Mouse (Mus musculus): ENCODE measurements at regions not wholly inside any gene's neighbourhood (a gene's known extent, or its start where the extent isn't known, plus 50 kb on each side); places are given as distances from the start of the nearest gene placed in this dataset.

DNA sequence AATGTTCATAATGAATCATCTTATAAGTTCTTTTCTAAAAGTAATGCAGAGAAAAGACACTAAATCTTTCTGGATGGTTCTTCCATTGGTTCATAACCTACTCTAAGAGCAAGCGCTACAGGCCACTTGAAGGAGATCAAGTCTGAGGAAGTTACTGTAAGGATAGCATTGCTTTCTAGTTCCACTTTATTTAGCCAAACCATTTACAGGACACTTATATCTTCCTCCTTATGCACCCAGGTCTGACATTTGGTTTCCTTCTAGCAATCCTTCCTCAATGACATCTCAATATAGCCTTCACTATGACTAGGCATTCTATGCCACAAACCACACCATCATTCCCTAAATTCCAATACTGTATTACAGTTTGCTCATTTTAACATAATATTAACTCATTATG is 316.0 kb downstream of the Gm11361 start:
- no peak for DNase-seq

DNA sequence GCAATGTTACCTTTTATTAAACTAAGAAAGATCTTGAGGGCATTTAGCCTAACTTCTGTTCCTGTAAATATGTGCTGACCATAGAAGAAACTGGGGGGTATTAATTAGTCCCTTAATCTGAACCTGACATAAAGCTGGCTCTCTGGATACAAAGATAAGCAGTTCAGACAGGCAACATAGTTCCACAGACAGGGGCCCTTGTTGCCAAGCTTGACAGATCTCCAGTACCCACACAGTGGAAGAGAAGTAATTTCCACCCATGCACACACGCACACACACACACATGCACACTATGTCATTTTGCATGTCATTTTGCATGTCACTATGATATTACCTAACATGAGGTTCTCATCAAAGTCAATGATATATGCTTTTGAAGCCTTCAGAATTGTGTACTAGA is 315.1 kb downstream of the Gm11361 start:
- no peak for DNase-seq

- DNase-seq = no peak
These were observed 314.4 kb downstream of the Gm11361 start for GRCm38 (mm10) chr13:28571716-28572115.

GRCm38 (mm10) chr13:28563585-28563984 is 306.3 kb downstream of the Gm11361 start:
- no peak for DNase-seq

DNA sequence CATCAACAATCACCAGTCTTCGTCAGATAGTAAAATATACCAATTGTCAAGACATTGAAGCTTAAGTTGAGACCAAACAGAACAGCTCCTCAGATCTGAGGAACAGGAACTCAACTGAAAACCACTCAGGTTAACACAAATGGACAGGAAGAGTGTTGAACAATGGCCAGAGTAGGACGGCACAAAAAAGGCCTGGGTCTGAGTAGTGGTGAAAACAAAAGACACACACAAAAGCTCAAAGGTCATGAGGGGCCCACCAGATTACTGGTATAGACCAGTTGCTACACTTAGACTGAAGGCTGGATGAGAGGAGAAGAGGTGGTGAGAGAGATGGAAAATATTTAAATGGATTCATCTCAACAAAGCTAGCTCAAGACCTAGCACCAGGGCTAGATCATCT is 302.8 kb downstream of the Gm11361 start:
- no peak for DNase-seq

DNA sequence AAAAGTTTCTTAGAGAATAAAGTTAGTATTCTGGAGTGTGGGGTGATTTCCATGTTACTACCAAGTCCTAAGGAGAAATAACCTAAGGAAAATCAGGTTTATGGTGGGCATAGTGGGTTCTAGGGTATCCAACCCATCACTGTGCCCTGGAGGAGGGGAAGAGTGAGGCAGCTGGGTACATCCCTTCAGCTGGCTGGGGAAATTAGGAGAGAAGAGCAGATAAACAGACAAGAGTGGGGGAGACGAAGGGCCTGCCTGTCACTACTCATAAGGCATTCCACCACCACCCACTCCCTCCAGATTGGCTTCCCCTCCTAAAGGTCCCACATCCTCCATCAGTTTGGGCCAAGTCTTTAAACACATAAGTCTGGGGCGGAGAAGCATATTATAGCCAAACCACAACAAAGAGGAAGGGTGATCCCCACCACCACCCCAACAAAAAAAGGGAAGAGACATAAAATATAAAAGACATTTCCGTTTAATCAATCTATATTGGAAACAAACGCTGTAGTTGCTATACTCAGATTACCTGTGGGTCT is 299.8 kb downstream of the Gm11361 start:
- no peak for DNase-seq

GRCm38 (mm10) chr13:28556385-28556938 is 299.1 kb downstream of the Gm11361 start:
- DNase-seq = no peak

DNA sequence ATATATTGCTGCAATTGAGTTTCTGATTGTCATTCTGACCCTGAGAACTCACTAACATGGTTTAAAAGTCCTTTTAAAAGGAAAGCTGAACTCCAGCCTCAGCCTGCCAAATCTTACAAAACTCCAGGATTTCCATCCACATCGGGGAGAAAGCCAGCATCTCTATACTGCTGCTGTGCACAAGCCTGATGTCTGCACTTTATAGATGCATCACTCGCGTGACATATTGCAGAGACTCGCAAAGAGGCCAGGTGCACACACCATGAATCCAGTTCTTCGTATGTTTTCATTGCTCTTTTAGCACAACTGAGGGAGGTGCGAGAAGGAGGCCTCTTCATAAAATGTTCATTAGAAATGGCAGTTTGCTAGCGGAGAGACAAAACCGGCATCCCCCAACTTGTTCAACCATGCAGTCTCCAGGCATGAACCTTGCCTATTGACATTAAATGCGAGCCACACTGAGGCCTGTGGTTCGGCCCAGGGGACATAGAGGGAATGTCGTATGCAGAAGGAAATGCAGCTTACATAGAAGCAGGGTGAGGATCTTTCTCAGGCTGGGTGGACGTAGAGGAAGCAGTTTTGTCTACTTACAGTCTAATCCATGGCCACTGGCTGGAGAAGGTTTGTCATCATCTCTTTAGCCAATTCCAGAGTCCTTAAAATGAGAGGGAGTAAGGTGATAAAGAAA is 297.0 kb downstream of the Gm11361 start:
- DNase-seq = no peak

- DNase-seq = peak; percentile 18
These were observed 295.8 kb downstream of the Gm11361 start for GRCm38 (mm10) chr13:28552974-28553750.

DNA sequence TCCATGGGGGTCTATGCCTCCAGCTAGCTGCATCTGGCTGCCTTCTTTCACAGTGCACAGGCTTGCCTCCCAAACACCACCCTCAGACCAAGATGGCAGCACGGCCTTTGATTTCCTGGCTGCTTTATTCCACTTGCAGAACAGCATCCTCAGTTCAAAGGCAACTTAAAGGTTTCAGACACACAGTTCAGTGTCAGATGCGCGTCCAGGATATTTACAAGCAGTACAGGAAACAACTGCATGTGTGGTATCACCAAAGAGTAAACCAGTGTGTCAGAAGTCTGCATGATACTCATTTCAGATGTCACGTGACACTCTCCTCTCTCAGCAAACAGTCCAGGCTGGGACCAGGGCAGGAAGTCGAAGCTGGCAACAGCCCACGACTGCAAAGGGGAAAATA is 294.2 kb downstream of the Gm11361 start:
- peak; percentile 24 for DNase-seq

- DNase-seq = no peak
These were observed 288.5 kb downstream of the Gm11361 start for GRCm38 (mm10) chr13:28545797-28546196.

- no peak for DNase-seq
These were observed 288.0 kb downstream of the Gm11361 start for GRCm38 (mm10) chr13:28545337-28545736.

DNA sequence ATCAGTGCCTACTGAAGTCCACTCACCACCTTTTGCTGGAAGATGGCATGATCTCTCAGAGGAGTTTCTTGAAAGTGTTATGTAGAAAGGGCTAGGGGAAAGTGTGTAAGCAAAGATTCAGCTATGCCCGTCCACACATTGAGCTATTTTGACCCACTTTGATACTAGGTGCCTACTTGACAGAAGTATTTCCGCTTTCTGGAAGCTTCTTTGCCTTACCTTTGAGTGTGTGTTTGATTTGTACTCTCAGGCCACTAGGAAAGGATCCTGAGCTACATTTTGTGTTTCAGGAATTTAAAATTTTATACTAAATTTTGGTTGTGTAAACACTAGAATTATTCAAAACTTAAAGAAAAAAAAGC is 287.5 kb downstream of the Gm11361 start:
- no peak for DNase-seq

DNA sequence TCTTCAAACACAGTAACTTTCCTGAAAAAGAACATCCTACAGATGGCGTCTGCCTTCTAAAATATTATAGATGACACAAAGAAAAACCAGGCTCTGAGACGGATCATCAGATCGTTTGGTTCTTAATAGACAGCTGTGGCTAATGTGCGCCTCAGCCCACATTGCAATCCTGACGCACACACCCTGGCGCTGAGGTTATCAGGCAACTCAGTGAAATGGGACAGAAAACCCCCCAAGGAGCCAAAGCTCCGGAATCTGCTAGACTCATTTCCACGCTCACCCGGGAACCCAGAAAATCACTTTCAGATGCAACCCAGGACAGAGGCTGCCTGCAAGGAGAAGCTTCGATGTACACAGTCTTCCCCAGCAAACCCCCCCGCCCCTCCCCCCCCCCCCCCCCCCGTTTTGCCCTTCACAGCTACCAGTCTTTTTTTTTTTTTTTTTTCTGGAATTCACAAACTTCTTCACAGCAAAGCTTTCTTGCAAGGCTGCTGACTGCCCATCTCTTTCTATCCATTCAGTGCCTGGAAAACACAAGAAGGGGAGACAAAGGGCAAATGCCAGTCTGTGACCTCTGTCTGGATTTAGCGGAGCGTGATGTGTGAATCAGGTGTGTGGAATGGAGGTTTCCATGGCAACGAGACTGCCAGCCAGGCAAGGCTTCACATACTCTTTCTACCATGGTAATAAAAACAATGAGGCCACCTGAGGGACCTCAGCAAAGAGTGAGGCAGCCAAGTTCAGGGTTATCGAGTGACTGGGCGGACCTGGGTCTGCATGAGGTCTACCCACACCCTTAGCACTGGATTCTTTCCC is 286.9 kb downstream of the Gm11361 start:
- DNase-seq = no peak

DNA sequence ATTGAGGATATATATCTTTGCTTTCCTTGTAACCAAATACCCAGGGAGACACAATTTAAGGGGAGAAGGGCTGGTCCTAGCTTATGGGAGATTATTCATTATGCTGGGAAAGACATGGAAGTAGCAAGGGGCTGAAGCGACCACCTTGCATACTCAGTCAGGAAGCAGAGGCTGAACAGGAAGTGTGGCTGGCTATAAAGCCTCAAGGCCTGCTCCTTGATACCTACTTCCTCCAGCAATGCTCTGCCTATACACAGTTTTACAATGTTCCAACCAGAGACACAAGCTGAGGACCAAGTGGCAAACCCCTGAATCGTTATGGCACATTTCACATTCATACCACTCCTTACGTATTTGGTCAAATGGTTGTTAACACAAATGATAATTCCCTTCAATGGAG is 284.3 kb downstream of the Gm11361 start:
- no peak for DNase-seq

- no peak for DNase-seq
These were observed 275.8 kb downstream of the Gm11361 start for GRCm38 (mm10) chr13:28533080-28533479.

DNA sequence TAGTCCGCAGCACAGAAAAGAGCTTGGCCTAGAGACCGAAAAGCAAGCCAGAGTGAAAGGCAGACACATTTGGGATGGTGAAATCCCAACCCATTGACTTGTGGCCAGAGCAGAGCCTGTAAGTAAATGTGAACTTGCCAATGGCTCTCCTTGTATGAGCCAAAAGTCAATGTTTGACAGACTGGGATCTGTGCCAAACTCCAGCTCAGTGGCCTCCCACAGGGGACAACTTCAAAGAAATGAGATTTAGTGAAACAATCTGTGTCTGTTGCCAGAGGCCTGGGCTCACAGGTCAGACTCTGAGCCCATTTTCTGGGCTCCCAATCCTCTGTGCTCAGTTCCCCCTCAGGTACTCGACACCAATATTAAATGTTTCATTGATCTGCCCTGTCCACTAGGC is 274.9 kb downstream of the Gm11361 start:
- peak; percentile 34 for DNase-seq

DNA sequence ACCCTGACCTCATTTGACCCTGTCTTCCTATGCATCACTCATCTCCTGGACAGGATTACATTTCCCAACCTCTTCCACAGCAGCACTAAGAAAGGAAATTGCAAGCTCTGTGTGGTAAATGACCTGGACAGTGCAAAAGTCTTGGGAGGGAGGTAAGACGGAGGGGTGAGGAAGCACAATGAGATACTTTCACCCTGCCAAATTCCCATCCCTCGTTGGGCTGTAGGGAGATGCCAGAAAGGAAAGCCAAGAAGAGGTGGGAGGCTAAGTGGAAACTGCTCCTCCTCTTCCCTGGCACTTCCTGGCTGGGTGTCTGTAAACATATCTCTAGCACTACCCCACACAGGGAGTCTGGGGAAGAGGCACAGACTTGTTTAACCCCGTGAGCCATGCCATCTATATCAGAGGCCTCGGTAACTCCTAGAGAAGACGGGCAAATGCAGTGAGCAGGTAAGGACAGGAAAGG is 274.2 kb downstream of the Gm11361 start:
- DNase-seq = no peak

DNA sequence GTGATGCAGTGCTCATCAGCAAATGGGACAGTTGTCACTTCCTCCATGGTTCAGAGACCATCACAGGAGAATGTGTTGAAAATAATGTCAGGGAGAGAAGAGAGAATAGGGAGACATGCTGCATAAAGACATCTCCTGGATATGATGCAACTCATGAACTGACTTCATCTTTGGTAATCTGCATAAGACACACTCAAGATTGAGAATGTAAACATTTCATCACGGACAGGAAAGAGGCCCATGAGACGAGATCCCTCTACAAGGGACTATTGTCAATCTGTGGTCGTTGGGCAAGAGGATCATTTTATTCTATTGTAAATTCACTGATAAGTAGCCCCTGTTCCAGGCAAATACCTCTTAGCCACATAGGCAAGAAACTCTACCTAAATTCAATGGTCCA is 273.6 kb downstream of the Gm11361 start:
- no peak for DNase-seq

DNA sequence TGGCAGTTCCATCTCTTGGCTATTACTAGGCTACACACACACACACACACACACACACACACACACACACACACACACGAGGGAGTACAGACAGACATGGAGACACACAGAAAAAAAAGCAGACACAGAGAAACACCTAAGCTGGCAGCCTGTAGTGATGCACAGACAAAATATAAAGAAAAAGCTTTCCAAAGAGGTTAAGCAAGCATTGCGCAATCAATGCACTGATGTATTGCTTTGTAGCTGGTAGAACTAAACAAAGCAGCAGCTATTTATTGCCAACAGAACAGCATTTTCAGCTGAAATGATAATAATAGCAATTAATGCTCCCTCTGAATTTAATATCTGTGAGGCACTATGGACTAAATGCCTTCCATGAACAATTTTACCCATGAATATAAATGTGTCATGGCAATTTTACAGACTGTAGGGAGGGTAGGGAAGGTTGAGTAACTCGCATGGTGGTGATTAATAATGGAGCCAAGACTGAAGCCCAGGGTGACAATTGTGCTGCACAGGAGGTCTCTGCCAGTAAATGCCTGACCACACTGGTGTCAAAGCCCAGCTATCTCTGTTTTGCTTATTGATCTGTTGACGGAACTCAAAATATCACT is 271.7 kb downstream of the Gm11361 start:
- no peak for DNase-seq

- DNase-seq = no peak
These were observed 269.0 kb downstream of the Gm11361 start for GRCm38 (mm10) chr13:28526299-28526698.

- no peak for DNase-seq
These were observed 267.1 kb downstream of the Gm11361 start for GRCm38 (mm10) chr13:28524411-28524810.

Data from gastrocnemius, postnatal 25 days (tissue).